Mouse (Mus musculus): ENCODE data around the gene Gm7361. TPM values are rescaled to one million over a fixed set of nuclear protein-coding genes. Genes with fewer than 3 reads are reported as not detected.

Gm7361 gene
- polyA plus RNA-seq, 1 experiment from 2014 or later: 0.09 TPM

DNA sequence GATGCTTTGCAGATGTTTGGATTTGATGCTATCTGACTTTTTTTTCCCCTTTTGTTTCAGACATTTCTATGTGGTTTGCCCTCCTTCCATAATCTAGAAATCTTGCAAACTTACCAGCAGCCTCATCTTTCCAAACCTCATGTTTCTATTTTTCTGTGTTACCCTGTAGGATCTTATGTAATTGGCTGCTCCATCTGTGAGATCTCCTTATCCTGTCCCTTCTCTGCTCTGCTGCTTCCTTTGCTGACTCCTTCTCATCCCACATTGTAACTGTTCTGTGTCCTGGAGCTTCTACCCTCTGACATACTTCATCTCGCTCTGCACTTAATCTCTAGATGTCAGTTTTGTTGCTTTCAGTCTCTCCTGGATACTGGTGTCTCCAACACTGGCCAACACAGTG, 35.8 kb downstream of the Gm7361 start:
- no peaks in the 10 kb centered on the region for H3K36me3 ChIP-seq (ENCODE audit: control insufficient read depth, insufficient read depth, low read length)
- H3K4me2 ChIP-seq (ENCODE audit: low read length): no peak overlapping the region
- H3K9ac ChIP-seq (ENCODE audit: low read length): no peak overlapping the region
- H3K4me3 ChIP-seq (ENCODE audit: low read depth, low read length): no peak overlapping the region
- H3K9me3 ChIP-seq (replicated peaks; ENCODE audit: control insufficient read depth, low read length): no peaks in the 10 kb centered on the region
- DNase-seq (ENCODE audit: low spot score) (no peak), ATAC-seq (no peak)
- 77% methylated on average over 1 of the region's 1 CpGs for WGBS
- H3K27ac ChIP-seq (ENCODE audit: low read depth, low read length): no peak overlapping the region
- H3K27me3 ChIP-seq (replicated peaks; ENCODE audit: control insufficient read depth, insufficient read depth, low read length): no peaks in the 10 kb centered on the region
- H3K4me1 ChIP-seq (ENCODE audit: control insufficient read depth, insufficient read depth, low read length): no peaks in the 10 kb centered on the region

Other genes with a start within 250 kb of the Gm7361 start
- gene Gm5862, start 234.8 kb upstream of the Gm7361 start, polyA plus RNA-seq (2014; fragmentation: Nextera tagmentation; extraction: Ambion mirVana): not detected in 2 replicates
- not detected in 2 replicates for gene Speer4a, start 218.1 kb upstream of the Gm7361 start, polyA plus RNA-seq (2014; fragmentation: Nextera tagmentation; extraction: Ambion mirVana)
- gene Gm7347, start 199.1 kb upstream of the Gm7361 start, polyA plus RNA-seq (2014; fragmentation: Nextera tagmentation; extraction: Ambion mirVana): 0.12 TPM in 1 of 2 replicates, not detected in the other
- gene Gm10471, start 168.4 kb upstream of the Gm7361 start, polyA plus RNA-seq (2014; fragmentation: Nextera tagmentation; extraction: Ambion mirVana): not detected in 2 replicates
- gene 5031410I06Rik, start 152.3 kb upstream of the Gm7361 start, polyA plus RNA-seq (2014; fragmentation: Nextera tagmentation; extraction: Ambion mirVana): not detected in 2 replicates
- not detected in 2 replicates for gene Gm10220, start 136.3 kb upstream of the Gm7361 start, polyA plus RNA-seq (2014; fragmentation: Nextera tagmentation; extraction: Ambion mirVana)